Mouse (Mus musculus) megakaryocyte, embryonic 14.5 days (primary cell): ENCODE measurements around the gene Gm10447.

Source experiments
- FLI1 ChIP-seq: IDR thresholded peaks from 2 replicates; pipeline ENCODE4 v1.6.1; 2012; ENCODE audit warnings: low read length, inconsistent platforms, mixed read lengths
- GATA1 ChIP-seq: IDR thresholded peaks from 3 replicates; pipeline ENCODE4 v1.6.1; 2012; ENCODE audit warnings: mixed read lengths, low read length, inconsistent platforms, borderline replicate concordance

DNA sequence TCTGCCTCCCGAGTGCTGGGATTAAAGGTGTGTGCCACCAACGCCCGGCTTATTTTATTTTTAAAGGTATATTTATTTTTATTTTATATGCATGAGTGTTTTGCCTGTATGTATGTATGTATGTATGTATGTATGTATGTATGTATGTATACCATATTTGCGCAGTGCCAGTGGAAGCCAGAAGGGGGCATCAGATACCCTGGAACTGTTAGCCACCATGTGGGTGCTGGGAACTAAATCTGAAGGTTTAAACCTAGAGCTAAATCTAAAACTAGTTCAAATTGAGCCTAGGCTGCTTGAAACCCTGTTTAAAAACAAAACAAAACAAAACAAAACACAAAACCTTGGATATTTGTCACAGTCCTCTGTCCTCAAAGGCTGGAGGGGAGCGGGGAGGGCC is 32.1 kb upstream of the Gm10447 start:
- TF ChIP-seq GATA1 (no peak), FLI1 (no peak)
